Mouse (Mus musculus): ENCODE data around the gene Sugp2. TPM values are rescaled to one million over a fixed set of nuclear protein-coding genes. Genes with fewer than 3 reads are reported as not detected.

The Sugp2 gene
- polyA plus RNA-seq (2017; shearing (Covaris generic)): 37.7 TPM

GRCm38 (mm10) chr8:70234080-70234780 is at the start of gene Sugp2, which contains the start of gene Armc6:
Sugp2 (plus strand) TSS chr8:70234226.
Armc6 (minus strand) TSS chr8:70234466.

GRCm38 (mm10) chr8:70212112-70213055 is 21.6 kb upstream of the Sugp2 start, which contains the start of gene Slc25a42:
Slc25a42 (minus strand) TSS chr8:70212305.

GRCm38 (mm10) chr8:70282603-70283135 is 48.6 kb downstream of the Sugp2 start, which contains the start of gene Homer3:
Homer3 (plus strand) TSS chr8:70282827.

GRCm38 (mm10) chr8:70302358-70302890 is 68.4 kb downstream of the Sugp2 start, which contains the start of the genes Ddx49 and Cope:
Ddx49 (minus strand) TSS chr8:70302489.
Cope (plus strand) TSS chr8:70302518.

GRCm38 (mm10) chr8:70315624-70316510 is 81.8 kb downstream of the Sugp2 start, which contains the start of gene Cers1:
Cers1 (plus strand) TSS chr8:70315775.

GRCm38 (mm10) chr8:70329124-70329834 is 95.3 kb downstream of the Sugp2 start, which contains the start of gene Gdf1:
Gdf1 (plus strand) TSS chr8:70329817.

Other genes with a start within 250 kb of the Sugp2 start
- 29.4 TPM for gene Gatad2a, start 237.8 kb upstream of the Sugp2 start, polyA plus RNA-seq (2017; shearing (Covaris generic))
- gene Mau2, start 191.5 kb upstream of the Sugp2 start, polyA plus RNA-seq (2017; shearing (Covaris generic)): 50.6 TPM
- gene Sugp1, start 191.4 kb upstream of the Sugp2 start, polyA plus RNA-seq (2017; shearing (Covaris generic)): 78.6 TPM
- gene Tm6sf2, start 161.3 kb upstream of the Sugp2 start, polyA plus RNA-seq (2017; shearing (Covaris generic)): 0.37 TPM
- gene Hapln4, start 150.8 kb upstream of the Sugp2 start, polyA plus RNA-seq (2017; shearing (Covaris generic)): not detected
- gene Ncan, start 113.4 kb upstream of the Sugp2 start, polyA plus RNA-seq (2017; shearing (Covaris generic)): not detected
- gene Nr2c2ap, start 102.9 kb upstream of the Sugp2 start, polyA plus RNA-seq (2017; shearing (Covaris generic)): 59.8 TPM
- 45.4 TPM for gene Rfxank, start 95.1 kb upstream of the Sugp2 start, polyA plus RNA-seq (2017; shearing (Covaris generic))
- 66.7 TPM for gene Borcs8, start 94.7 kb upstream of the Sugp2 start, polyA plus RNA-seq (2017; shearing (Covaris generic))
- gene Mef2b, start 94.5 kb upstream of the Sugp2 start, polyA plus RNA-seq (2017; shearing (Covaris generic)): 2.1 TPM
- gene Tmem161a, start 61.9 kb upstream of the Sugp2 start, polyA plus RNA-seq (2017; shearing (Covaris generic)): 64.2 TPM
- gene Slc25a42, start 21.9 kb upstream of the Sugp2 start, polyA plus RNA-seq (2017; shearing (Covaris generic)): 14.6 TPM
- 15.6 TPM for gene Armc6, start 240 bp downstream of the Sugp2 start, polyA plus RNA-seq (2017; shearing (Covaris generic))
- 1.3 TPM for gene Homer3, start 48.6 kb downstream of the Sugp2 start, polyA plus RNA-seq (2017; shearing (Covaris generic))
- gene Ddx49, start 68.3 kb downstream of the Sugp2 start, polyA plus RNA-seq (2017; shearing (Covaris generic)): 59.3 TPM
- 349 TPM for gene Cope, start 68.3 kb downstream of the Sugp2 start, polyA plus RNA-seq (2017; shearing (Covaris generic))
- gene Cers1, start 81.5 kb downstream of the Sugp2 start, polyA plus RNA-seq (2017; shearing (Covaris generic)): not detected
- not detected for gene Gdf1, start 95.6 kb downstream of the Sugp2 start, polyA plus RNA-seq (2017; shearing (Covaris generic))
- gene Upf1, start 119.1 kb downstream of the Sugp2 start, polyA plus RNA-seq (2017; shearing (Covaris generic)): 6.2 TPM
- gene Comp, start 139.3 kb downstream of the Sugp2 start, polyA plus RNA-seq (2017; shearing (Covaris generic)): 1.1 TPM
- gene Crtc1, start 205.4 kb downstream of the Sugp2 start, polyA plus RNA-seq (2017; shearing (Covaris generic)): 19.0 TPM
- gene Klhl26, start 242.7 kb downstream of the Sugp2 start, polyA plus RNA-seq (2017; shearing (Covaris generic)): 18.6 TPM